Mouse (Mus musculus) lung, adult 18-20 months (tissue): ENCODE data around the gene Gm15093.
"Not testable (repeated sequence)": the region's sequence is repeated elsewhere in the genome, so short reads cannot be mapped to it uniquely, and the experiment has no call there.

ENCODE experiments used
- DNase-seq, 2 experiments: peaks; one replicate each; pipeline ENCODE4 v3.0.0; 2022; ENCODE audit warnings: mixed read lengths in 2 of 2

The Gm15093 gene

GRCm38 (mm10) chrX:149272077-149272476 is at the start of gene Gm15093:
TSS of gene Gm15093 (plus strand) at chrX:149272377.
- DNase-seq: not testable (repeated sequence)
